Mouse (Mus musculus) frontal cortex, adult (tissue): ENCODE results near the gene Nsf.

Source experiments
- ATAC-seq: cut with Nextera tagmentation; 2 replicates; pipeline ENCODE4 v1.9.2; 2017; ENCODE audit warnings: mild to moderate bottlenecking, moderate library complexity, mixed read lengths; ENCODE audit not compliant: low TSS enrichment

The Nsf gene

GRCm38 (mm10) chr11:103941351-103941750, 12.5 kb downstream of the Nsf start:
- no peak for ATAC-seq

DNA sequence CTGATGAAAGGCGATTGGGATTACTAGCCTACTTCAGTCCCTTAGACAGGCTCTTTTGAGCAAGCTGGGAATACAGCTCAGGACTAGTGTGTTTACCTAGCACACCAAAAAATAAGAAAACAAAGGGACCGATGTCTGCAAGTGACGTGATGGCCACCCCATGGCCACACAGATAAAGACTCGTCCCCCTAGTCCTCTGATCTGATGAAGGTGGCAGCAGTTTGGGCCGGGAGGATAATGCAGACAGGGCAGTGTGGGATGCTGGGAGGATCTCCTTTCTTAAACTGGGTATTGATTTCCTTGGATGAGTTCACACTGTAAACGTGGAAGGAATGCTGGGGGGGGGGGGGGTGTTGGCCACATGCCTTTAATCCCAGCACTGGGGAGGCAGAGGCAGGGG, 13.0 kb downstream of the Nsf start:
- ATAC-seq: no peak

GRCm38 (mm10) chr11:103937976-103938728, 15.7 kb downstream of the Nsf start:
- ATAC-seq: peak; percentile 20; the same call in 1 of the 2 replicates

- 0 out of 2 replicates have a peak, but pooled peaks have one; percentile 29 for ATAC-seq
These were observed 16.4 kb downstream of the Nsf start for GRCm38 (mm10) chr11:103937451-103937850.

GRCm38 (mm10) chr11:103935717-103936116, 18.1 kb downstream of the Nsf start:
- ATAC-seq: no peak

- no peak for ATAC-seq
These were observed 20.0 kb downstream of the Nsf start for GRCm38 (mm10) chr11:103933886-103934285.

- ATAC-seq: no peak
These were observed 29.9 kb downstream of the Nsf start for GRCm38 (mm10) chr11:103923957-103924356.

DNA sequence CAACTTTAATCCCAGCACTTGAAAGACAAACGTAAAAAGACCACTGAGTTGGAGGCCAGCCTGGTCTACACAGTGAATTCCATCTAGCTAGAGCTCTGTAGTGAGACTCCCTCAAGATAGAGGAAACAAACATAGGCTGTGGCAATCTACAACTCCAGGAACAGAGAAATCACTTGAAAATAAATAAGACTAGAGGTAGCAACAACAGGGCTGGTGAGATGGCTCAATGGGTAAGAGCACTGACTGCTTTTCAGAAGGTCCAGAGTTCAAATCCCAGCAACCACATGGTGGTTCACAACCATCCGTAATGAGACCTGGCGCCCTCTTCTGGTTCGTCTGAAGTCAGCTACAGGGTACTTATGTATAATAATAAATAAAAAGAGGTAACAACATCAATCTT, 30.6 kb downstream of the Nsf start:
- ATAC-seq: no peak

DNA sequence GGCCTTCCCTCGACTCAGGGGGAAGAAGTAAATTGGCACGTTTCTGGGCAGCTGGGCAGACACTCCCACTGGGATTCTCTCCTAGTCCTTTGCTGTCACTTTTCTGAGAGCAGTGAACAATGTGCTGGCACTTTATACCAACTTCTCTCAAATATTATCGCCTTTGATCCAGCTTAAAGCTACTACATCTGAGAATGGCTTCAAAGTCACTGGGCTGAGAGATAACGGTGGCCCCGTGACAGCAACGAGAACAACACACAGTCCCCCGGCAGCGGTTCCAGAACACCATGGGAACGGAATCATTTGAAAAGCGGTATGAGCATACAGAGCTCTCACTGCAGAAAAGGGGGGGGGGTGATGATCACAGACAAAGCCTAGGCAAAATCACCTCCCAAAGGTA, 31.0 kb downstream of the Nsf start:
- ATAC-seq: no peak

- no peak for ATAC-seq
These were observed 33.2 kb downstream of the Nsf start for GRCm38 (mm10) chr11:103920665-103921064.

- peak; percentile 66; the same call in 1 of the 2 replicates for ATAC-seq
These were observed 37.0 kb downstream of the Nsf start for GRCm38 (mm10) chr11:103916807-103917206.

DNA sequence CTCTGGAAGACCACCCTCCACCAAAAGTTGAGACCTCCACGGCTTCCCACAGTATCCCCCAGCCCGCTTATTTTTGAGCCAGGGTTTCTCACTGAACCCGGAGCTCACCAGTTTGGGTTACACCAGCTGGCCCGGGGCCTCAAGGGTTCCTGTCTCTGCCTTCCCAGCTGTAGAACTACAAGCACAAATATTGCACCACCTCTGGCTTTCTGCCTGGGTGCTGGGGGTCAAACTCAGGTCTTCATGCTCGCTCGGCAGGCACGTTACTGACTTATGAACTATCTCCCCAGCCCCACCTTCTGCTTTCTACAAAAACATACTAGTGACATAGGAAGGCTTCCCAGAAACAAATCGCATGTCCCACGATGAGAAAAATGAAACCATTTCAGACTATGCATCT, 38.2 kb downstream of the Nsf start:
- no peak for ATAC-seq

DNA sequence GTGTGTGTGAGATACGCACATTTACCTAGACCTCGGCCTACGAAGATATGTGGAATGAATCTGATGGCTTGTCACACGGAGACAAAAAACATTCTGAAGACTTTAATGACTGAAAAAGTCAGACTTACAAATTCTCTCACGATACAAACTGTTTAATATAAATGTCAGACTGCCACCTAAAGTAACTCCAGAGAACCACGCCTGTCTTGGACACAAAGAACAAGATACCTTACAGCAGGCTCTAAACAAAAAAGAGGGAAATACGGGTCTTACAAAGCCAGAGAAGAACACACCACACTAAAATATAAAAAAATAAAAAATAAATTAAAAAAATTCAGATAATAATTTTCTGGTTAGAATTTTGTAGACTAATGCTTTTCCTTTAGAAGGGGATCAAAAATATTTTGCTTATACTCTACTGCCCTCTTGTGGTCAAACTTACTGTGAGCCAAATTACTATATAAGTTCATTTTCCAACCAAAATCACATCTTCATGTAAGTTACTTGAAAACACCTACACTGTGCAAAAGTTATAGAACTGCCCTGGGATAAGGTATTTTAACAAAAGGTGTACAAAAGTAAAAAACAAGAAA, 42.8 kb downstream of the Nsf start:
- ATAC-seq: no peak

DNA sequence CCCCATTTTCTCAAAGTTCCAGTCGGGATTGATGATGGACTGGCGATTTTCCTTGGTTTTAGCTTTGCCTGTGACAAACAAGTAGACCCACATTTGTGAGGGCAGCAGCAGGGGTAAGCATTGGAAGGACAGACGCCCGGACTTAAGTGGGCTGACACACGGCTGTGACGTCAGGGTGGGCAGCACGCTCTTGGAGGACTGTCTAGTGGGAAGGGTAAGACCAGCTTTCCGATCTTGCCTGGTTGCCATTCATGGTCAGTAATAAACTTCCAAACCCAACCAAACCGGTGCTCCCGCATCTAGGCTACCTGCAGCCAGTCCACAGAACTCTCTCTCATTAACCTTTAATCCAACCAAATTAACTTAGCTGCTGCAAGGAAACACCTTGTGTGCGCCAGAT, 43.3 kb downstream of the Nsf start:
- ATAC-seq: no peak

DNA sequence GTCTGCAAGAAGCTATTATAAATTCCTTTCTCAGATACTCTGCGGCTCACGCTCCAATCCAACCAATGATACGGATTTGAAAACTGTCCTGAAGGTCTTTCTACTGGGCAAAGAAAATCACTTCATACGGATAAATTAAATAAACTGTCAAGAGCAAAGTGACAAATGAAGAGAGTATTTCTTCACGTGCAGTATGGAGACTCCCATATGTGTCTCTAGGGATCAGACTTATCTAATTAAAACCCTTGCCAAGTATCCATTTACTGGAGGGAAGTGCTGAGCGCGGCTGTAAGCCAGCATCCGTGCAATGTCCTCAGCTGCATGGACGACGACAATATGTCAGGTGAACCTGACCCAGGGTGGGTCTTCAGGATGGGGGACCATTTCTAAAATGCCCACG, 44.0 kb downstream of the Nsf start:
- no peak for ATAC-seq

DNA sequence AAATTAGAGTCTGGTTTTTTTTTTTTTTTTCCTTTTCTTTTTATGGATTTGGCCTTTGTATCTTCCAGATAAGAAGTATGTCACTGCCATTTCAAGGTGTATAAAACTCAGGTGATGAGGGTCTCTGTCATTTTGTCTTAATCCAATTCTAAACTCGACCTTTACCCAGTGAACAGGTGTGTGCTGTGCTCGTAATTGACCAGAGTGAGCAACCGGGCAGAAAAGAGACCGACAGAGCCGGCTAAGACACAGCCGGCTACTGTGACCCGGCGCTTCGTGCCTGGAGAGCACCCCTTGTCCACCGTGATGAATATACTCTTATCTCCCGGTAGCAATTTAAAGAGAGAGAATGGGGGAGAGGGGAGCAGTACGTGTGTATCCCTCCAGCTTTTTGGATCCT, 44.5 kb downstream of the Nsf start:
- no peak for ATAC-seq

DNA sequence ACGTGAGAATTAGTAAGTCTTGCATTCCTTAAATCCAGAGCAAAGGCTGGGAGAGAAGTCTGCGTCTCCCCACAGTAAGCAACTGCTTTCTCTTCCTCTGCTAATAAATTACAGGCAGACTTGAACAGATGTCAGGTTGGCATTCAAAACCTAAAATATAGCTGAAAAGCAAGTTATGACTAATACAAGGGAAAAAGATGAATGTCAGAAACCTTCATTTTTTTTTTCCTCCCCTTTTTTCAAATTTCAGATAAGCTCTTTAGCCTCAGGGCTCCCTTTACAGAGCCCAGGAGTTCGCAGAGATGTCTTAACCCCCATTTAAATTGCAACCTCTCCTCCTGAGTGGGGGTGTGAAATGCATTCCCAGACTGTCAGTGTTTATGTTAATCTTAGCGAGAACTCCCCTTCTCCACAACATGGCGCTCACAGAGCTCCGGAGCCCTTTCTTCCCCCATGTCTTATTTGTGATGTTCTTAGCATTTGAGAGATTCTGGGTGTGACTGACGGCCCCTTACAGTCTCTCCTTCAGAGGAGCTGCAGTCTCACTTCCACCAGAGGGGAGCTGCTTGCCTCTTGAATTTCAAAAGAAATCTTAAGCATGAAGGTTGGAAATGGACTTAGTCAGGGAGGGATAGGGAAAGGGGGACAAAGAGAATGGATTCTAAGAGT, 47.7 kb downstream of the Nsf start:
- peak; percentile 36 for ATAC-seq

GRCm38 (mm10) chr11:103905506-103905905, 48.4 kb downstream of the Nsf start:
- ATAC-seq: no peak

DNA sequence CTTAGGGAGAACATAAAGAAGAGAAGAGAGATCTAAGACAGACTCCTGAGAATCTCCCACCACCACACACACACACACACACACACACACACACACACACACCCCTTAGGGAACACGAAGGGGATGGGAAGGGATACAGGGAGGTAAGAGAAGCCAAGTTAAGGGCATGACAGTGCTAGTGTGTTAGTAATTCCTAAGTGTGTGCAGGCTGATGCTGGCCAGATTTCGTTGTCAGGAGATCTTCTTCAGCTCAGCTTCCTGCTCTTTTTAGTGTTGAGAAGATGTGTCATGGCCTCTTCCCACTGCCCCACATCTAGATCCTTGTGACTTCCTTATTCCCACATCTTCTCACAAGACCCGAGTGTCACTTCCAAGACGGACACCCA, 52.3 kb downstream of the Nsf start:
- no peak for ATAC-seq

DNA sequence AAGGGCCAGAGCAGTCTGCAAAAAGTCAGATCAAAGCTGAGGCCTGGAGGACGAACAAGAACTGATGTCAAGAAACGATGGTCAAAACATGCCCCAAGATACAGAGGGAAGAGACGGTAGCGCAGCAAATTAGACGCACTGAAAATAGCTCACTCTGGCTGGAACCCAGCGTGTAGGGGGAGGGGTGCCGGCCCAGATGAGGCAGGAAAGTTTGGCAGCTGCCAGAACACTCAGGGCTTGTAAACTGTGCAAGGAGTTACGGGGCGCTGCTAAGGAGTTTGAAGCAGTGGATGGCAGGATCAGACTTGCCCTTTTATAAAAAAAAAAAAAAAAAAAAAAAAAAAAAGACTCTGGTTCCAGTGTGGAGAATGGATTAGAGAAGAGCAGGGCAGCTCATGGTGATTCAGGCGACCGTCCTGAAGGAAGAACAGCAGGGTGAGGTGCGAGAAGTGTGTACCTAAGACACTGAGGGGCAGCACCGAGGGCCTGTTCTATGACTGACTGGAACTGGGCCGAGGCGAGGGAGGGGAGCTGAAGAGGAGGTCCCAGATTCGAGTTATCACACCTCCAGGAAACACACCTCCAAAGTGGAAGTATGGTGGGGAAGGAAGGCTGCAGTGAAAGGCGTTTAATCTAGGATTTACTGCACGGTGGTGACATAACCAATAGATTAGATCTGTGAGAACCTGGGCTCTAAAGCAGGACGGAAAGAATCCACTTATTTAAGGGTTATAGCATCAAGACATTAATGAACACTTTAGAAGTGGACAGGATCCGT, 52.9 kb downstream of the Nsf start:
- peak; percentile 36; the same call in 1 of the 2 replicates for ATAC-seq

- no peak for ATAC-seq
These were observed 56.7 kb downstream of the Nsf start for GRCm38 (mm10) chr11:103896966-103897750.
